Mouse (Mus musculus): ENCODE measurements around the gene Psat1. TPM values are rescaled to one million over a fixed set of nuclear protein-coding genes. Genes with fewer than 3 reads are reported as not detected.

Gene Psat1
- 14.5 and 15.4 TPM in 2 replicates for polyA plus RNA-seq (2012)

- TF ChIP-seq GATA1 (IDR thresholded peaks at IDR 0.05; ENCODE audit: low read length), result no peak
Observed at GRCm38 (mm10) chr19:15947237-15947636, at the start of gene Psat1. Gene Psat1, minus strand, starts transcription at chr19:15947337.

- TF ChIP-seq GATA1 (IDR thresholded peaks at IDR 0.05; ENCODE audit: low read length), result no peak
Observed at GRCm38 (mm10) chr19:15990102-15990501, 43.0 kb upstream of the Psat1 start.

GRCm38 (mm10) chr19:15985172-15985713, 38.1 kb upstream of the Psat1 start:
- no peak for TF ChIP-seq GATA1 (IDR thresholded peaks at IDR 0.05; ENCODE audit: low read length)

GRCm38 (mm10) chr19:15984449-15985171, 37.5 kb upstream of the Psat1 start, which contains the start of gene Cep78:
Gene Cep78, minus strand, starts transcription at chr19:15984989.
- no peak for TF ChIP-seq GATA1 (IDR thresholded peaks at IDR 0.05; ENCODE audit: low read length)

GRCm38 (mm10) chr19:15983739-15984344, 36.7 kb upstream of the Psat1 start:
- TF ChIP-seq GATA1 (IDR thresholded peaks at IDR 0.05; ENCODE audit: low read length), result no peak

GRCm38 (mm10) chr19:15982926-15983738, 36.0 kb upstream of the Psat1 start:
- TF ChIP-seq GATA1 (IDR thresholded peaks at IDR 0.05; ENCODE audit: low read length), result no peak

GRCm38 (mm10) chr19:15981861-15982260, 34.7 kb upstream of the Psat1 start:
- TF ChIP-seq GATA1 (IDR thresholded peaks at IDR 0.05; ENCODE audit: low read length), result no peak

- no peak for TF ChIP-seq GATA1 (IDR thresholded peaks at IDR 0.05; ENCODE audit: low read length)
Observed at GRCm38 (mm10) chr19:15973365-15973764, 26.2 kb upstream of the Psat1 start.

GRCm38 (mm10) chr19:15965082-15965481, 17.9 kb upstream of the Psat1 start:
- TF ChIP-seq GATA1 (IDR thresholded peaks at IDR 0.05; ENCODE audit: low read length), result no peak

- no peak for TF ChIP-seq GATA1 (IDR thresholded peaks at IDR 0.05; ENCODE audit: low read length)
Observed at GRCm38 (mm10) chr19:15964533-15964932, 17.4 kb upstream of the Psat1 start.

- no peak for TF ChIP-seq GATA1 (IDR thresholded peaks at IDR 0.05; ENCODE audit: low read length)
Observed at GRCm38 (mm10) chr19:15963011-15963695, 16.0 kb upstream of the Psat1 start.

GRCm38 (mm10) chr19:15962313-15962712, 15.2 kb upstream of the Psat1 start:
- no peak for TF ChIP-seq GATA1 (IDR thresholded peaks at IDR 0.05; ENCODE audit: low read length)

GRCm38 (mm10) chr19:15950225-15950624, 3.1 kb upstream of the Psat1 start:
- no peak for TF ChIP-seq GATA1 (IDR thresholded peaks at IDR 0.05; ENCODE audit: low read length)

- TF ChIP-seq GATA1 (IDR thresholded peaks at IDR 0.05; ENCODE audit: low read length), result no peak
Observed at GRCm38 (mm10) chr19:15948867-15949266, 1.7 kb upstream of the Psat1 start.

GRCm38 (mm10) chr19:15948426-15948825, 1.3 kb upstream of the Psat1 start:
- TF ChIP-seq GATA1 (IDR thresholded peaks at IDR 0.05; ENCODE audit: low read length), result no peak
